In the genomic region with DNA sequence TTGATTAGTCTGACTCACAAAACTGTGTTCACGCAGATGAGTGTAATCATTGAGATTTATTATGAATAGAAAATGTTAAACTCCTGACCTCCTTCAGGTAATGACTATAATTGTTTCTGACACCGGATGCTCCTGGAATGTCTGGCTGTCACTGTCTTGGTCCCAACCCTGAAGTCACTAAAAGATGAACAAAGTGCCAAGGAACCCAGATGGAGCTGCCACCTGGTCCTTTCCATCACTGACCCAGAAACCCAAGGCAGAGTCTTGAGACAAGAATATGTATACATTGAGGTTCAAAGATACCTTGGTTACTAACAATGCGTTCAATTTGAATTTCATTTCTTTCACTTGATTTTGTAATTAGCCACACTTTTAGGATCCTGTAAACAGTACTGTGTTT, we compare ENCODE assay signal across 13 mouse cellular contexts.
DNase-seq lines count a peak whose midpoint lies in the region.
"Had no signal": no experiment of that assay in that cellular context is flagged by ENCODE, and none has a peak within 500 bp of the region (broad histone marks: within the 10 kb centered on the region; RNA-seq: fewer than 3 reads in every experiment).

No protein-coding gene starts in this region.

- peak; percentile 93 for DNase-seq in brain, adult 2 months (ENCODE audit: low read depth, low spot score)
- peak; percentile 78 to 85 for DNase-seq in cerebellum, adult 18-20 months
- peak; percentile 87 for DNase-seq in cerebellum, adult 9-11 months
- DNase-seq in cerebellum, postnatal 36 days = peak; percentile 81 to 86
- DNase-seq in spleen, postnatal 14 days (ENCODE audit: low spot score in 2 of 2) = no peak
- no peak for DNase-seq in urinary bladder, postnatal 10 days (ENCODE audit: low spot score)
- DNase-seq: adrenal gland, adult 2 months; adrenal gland, postnatal 25 days; embryo, embryonic 11 days; gastrocnemius, postnatal 36 days; heart, adult 11 months; heart, postnatal 10 days; heart, postnatal 4 days had no signal

Comparison
In these comparisons a context has a peak if more than half of its experiments do, and no peak if none do; other contexts are left out.
1. DNase-seq: peak in brain, adult 2 months (single experiment), cerebellum, adult 18-20 months (2 of 2), cerebellum, adult 9-11 months (single experiment) and cerebellum, postnatal 36 days (2 of 2); none in spleen, postnatal 14 days (0 of 2) and urinary bladder, postnatal 10 days (single experiment).